Mouse (Mus musculus) kidney, postnatal 0 days (tissue): ENCODE data around the gene Ubald1. TPM values are rescaled to one million over a fixed set of nuclear protein-coding genes. Genes with fewer than 3 reads are reported as not detected.

ENCODE experiments used
- ATAC-seq: fragments of 200-750 bp; cut with Nextera tagmentation; replicated peaks from 2 replicates; pipeline ENCODE4 v1.8.0; 2017; ENCODE audit warnings: low read depth, moderate number of reproducible peaks, moderate TSS enrichment, moderate library complexity; ENCODE audit not compliant: low FRiP score
- DNase-seq: peaks from one replicate; pipeline ENCODE4 v3.0.0-alpha.2; 2016; ENCODE audit warnings: low spot score
- H3K27ac ChIP-seq: fragments of 300-500 bp; sonication (generic); 2 replicates; pipeline ENCODE4 v1.5.1; 2014; ENCODE audit warnings: mild to moderate bottlenecking
- H3K27me3 ChIP-seq: fragments of 300-500 bp; sonication (generic); 2 replicates; pipeline ENCODE4 v1.6.1; 2014; ENCODE audit warnings: low read length, mixed read lengths; ENCODE audit not compliant: insufficient read depth
- H3K36me3 ChIP-seq: fragments of 300-500 bp; sonication (generic); 2 replicates; pipeline ENCODE4 v1.6.1; 2014; ENCODE audit warnings: low read length, mixed read lengths; ENCODE audit not compliant: insufficient read depth
- H3K4me1 ChIP-seq: fragments of 300-500 bp; sonication (generic); replicated peaks from 2 replicates; pipeline ENCODE4 v1.6.1; 2014; ENCODE audit warnings: antibody characterized with exemption, low read length, mixed read lengths; ENCODE audit not compliant: insufficient read depth
- H3K4me2 ChIP-seq: fragments of 300-500 bp; sonication (generic); 2 replicates; pipeline ENCODE4 v1.6.1; 2014; ENCODE audit warnings: mild to moderate bottlenecking, low read length, moderate library complexity, mixed read lengths
- H3K4me3 ChIP-seq: fragments of 300-500 bp; sonication (generic); replicated peaks from 2 replicates; pipeline ENCODE4 v1.5.1; 2014; ENCODE audit warnings: low read depth, low read length
- H3K9ac ChIP-seq: fragments of 300-500 bp; sonication (generic); 2 replicates; pipeline ENCODE4 v1.6.1; 2014; ENCODE audit warnings: low read depth, low read length
- H3K9me3 ChIP-seq: fragments of 300-500 bp; sonication (generic); replicated peaks from 2 replicates; pipeline ENCODE4 v1.6.1; 2016; ENCODE audit warnings: low read length, inconsistent platforms, mixed read lengths
- CTCF ChIP-seq: IDR thresholded peaks from 2 replicates; pipeline ENCODE4 v1.5.1; 2016; ENCODE audit warnings: antibody characterized with exemption, low read depth, mild to moderate bottlenecking, moderate library complexity
- WGBS: fragments of 180-500 bp; shearing (Covaris S2); extraction: QIAGEN DNeasy Blood & Tissue Kit; methylation state at CpG from one replicate; pipeline ENCODE4 v1.1.7; 2014; 5-methylcytosine and 5-hydroxymethylcytosine counted together
- polyA plus RNA-seq: library from polyadenylated mRNA; unstranded; fragments of >200 nt; fragmentation: Nextera tagmentation; extraction: Ambion mirVana; gene quantifications from 2 replicates; pipeline ENCODE4 v1.2.1, GENCODE M21; 2015

Ubald1 gene
- polyA plus RNA-seq, 1 experiment from 2014 or later: 41.5 TPM

DNA sequence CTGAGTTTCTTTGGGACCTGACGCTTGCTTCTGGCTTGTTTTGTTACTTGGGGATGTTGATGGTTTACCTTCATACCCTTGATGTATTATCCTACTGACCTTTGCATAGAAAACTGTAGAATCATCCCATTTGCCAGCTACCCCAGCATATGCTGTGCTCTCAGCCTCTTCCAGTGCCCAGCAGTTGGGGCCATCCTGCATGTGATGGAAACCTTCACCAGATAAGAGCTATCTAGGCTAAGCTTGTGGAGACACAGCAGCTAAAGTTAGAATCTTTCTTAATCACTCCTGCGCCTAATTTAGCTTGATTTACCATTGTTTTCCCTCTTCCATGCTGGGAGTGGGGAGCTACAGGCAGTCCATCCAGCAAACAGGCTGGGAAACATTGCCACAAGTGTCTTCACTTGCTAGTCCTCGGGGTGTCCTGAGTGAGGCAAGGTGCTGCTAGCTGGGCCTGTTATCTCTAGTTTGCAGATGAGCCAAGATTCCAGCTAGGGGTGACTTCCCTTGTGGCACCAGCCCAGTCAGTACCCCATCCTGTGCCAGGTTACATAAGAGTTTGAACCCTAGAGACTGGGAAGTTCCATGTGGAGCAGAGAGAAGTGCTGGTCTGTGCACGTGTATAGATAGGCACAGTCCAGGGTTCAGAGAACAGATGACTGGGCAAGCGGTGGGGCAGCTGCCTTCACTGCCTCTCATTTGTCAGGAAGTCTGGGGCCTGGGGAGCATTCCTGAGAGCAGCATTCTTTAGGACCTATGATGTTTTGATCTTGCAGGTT lies 16.3 kb upstream of the Ubald1 start:
- Histone ChIP-seq H3K9ac (no peak overlapping the region), H3K4me3 (no peak overlapping the region), H3K27ac (peak overlapping the region; percentile 57; the same call in 1 of the 2 replicates), H3K4me1 (0 out of 2 replicates have a peak, but pooled peaks cover 6% of the 10 kb centered on the region), H3K36me3 (no peaks in the 10 kb centered on the region), H3K9me3 (no peaks in the 10 kb centered on the region), H3K27me3 (no peaks in the 10 kb centered on the region), H3K4me2 (no peak overlapping the region)
- ATAC-seq (peak; percentile 90), DNase-seq (peak; percentile 25)
- 67% methylated on average over 5 of the region's 5 CpGs for WGBS
- no peak for TF ChIP-seq CTCF

DNA sequence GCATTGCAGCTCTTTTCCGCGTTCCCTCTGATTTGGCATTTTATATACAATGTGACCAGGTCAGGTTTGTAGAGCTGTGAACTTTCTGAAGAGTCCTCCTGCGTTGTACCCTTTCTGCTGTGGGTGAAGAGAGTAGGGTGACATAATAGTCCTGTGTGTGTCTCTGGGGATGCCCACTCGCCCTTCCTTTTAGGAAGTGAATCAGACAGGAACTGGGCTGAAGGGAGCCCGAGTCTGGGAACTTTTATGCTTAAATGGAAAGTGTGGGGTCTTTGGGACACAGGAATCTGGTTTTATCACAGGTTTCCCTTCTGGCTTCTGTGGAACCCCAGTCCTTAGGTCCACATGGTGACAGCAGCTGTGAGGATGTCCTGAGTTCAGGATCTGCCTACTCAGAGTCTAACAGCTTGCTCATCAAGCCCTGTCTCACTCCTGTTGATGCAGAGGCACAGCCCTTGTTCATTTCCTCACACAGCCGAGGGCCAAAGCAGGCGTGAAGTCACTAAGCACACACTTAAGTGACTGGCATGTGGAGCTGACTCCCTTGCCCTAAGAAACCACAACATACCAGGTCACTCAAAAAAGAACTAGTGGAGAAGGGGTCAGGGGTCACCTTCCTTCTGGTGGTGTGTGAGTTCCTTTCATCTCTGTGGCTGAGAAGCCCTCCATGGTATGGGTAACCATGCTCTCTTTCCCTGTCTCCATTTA lies 14.2 kb upstream of the Ubald1 start:
- Histone ChIP-seq H3K9me3 (no peaks in the 10 kb centered on the region), H3K9ac (no peak overlapping the region), H3K27me3 (no peaks in the 10 kb centered on the region), H3K4me1 (peaks cover 6% of the 10 kb centered on the region; the same call in 1 of the 2 replicates), H3K36me3 (no peaks in the 10 kb centered on the region), H3K27ac (0 out of 2 replicates have a peak overlapping the region, but pooled peaks have one; percentile 19), H3K4me3 (no peak overlapping the region), H3K4me2 (no peak overlapping the region)
- DNase-seq (no peak), ATAC-seq (no peak)
- WGBS: 72% methylated on average over 7 of the region's 7 CpGs
- TF ChIP-seq CTCF: no peak

DNA sequence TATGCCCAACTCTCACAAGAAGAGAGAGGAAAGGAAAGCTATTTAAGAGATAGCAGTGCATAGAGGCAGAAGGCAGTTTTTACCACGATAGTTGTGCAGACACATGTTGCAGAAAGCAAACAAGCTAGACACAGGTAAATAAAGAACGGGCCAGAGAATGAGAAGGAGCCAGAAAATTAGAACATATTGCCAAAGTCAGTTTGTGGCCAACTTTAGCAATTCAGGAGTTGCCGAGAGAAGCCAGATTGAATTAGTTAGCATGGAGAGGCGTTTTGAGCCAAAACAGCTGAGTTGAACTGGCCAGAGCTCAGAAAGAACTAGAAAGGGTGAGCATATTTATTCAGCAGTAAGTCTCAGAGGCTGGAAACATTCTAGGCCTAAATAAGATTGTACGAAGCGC lies 12.1 kb upstream of the Ubald1 start:
- DNase-seq: no peak
- Histone ChIP-seq H3K4me1 (peaks cover 18% of the 10 kb centered on the region), H3K4me3 (no peak overlapping the region), H3K4me2 (no peak overlapping the region), H3K9ac (no peak overlapping the region), H3K9me3 (no peaks in the 10 kb centered on the region), H3K36me3 (no peaks in the 10 kb centered on the region), H3K27me3 (no peaks in the 10 kb centered on the region), H3K27ac (no peak overlapping the region)
- TF ChIP-seq CTCF: no peak
- no peak for ATAC-seq
- 93% methylated on average over 6 of the region's 6 CpGs for WGBS

DNA sequence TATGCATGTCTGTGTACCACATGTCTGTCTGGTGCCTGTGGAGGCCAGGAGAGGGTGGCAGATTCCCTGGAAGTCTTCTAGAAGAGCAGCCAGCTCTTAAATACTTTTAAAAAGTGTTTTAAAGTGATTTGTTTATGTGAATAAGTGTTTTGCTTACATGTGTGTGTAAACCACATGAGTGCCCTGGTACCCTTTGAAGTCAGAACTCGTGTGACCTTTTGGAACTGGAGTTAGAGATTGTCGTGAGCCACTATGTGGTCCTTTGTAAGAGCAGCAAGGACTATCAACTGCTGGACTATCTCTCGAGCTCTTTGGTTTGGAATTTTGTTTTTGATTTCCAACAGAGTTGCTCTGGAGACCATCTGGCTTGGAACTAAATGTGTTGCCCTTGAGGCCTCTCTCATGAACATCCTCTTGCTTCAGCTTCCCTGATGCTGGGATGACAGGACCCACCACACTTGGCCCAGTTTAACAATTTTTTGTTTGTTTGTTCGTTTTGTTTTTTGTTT lies 10.1 kb upstream of the Ubald1 start:
- H3K36me3 ChIP-seq: no peaks in the 10 kb centered on the region
- H3K4me1 ChIP-seq: peaks cover 14% of the 10 kb centered on the region
- ATAC-seq (no peak), DNase-seq (no peak)
- TF ChIP-seq CTCF: no peak
- 64% methylated on average over 4 of the region's 4 CpGs for WGBS
- H3K27me3 ChIP-seq: no peaks in the 10 kb centered on the region
- no peak overlapping the region for H3K27ac ChIP-seq
- H3K4me2 ChIP-seq: no peak overlapping the region
- no peak overlapping the region for H3K9ac ChIP-seq
- no peak overlapping the region for H3K4me3 ChIP-seq
- H3K9me3 ChIP-seq: no peaks in the 10 kb centered on the region

DNA sequence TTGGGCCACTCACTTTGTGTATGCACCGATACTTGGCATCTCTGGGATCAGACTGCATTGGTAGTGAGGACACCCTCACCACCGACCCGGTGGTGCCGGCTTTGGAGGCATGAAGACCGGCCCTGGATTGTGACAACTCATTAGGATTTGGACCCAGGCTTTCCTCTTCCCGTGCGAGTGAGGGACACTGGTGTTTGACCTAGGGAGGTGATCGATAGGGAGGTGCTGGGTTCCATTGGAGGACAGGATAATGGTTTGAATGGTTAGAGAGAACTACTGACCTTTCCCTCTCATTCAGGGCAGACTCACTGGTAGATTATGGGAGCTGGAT lies 6.5 kb upstream of the Ubald1 start:
- Histone ChIP-seq H3K27me3 (no peaks in the 10 kb centered on the region), H3K36me3 (no peaks in the 10 kb centered on the region), H3K27ac (peak overlapping the region; percentile 95), H3K9me3 (no peaks in the 10 kb centered on the region), H3K9ac (peak overlapping the region; percentile 91), H3K4me3 (peak overlapping the region; percentile 90), H3K4me2 (peak overlapping the region; percentile 79), H3K4me1 (peaks cover 17% of the 10 kb centered on the region)
- TF ChIP-seq CTCF: no peak
- ATAC-seq (no peak; the same call in 1 of the 2 replicates), DNase-seq (no peak)
- WGBS: 0% methylated on average over 8 of the region's 8 CpGs
